Mouse (Mus musculus) gastrocnemius, adult 2 months (tissue): ENCODE measurements around the gene Cntnap2. TPM values are rescaled to one million over a fixed set of nuclear protein-coding genes. Genes with fewer than 3 reads are reported as not detected.

Experiments
- DNase-seq: peaks from one replicate; pipeline ENCODE4 v3.0.0; 2022
- H3K27ac ChIP-seq: fragments of 200-600 bp; 2 replicates; pipeline ENCODE4 v1.8.1; 2022; ENCODE audit warnings: mild to moderate bottlenecking
- H3K4me3 ChIP-seq: fragments of 200-600 bp; 2 replicates; pipeline ENCODE4 v1.8.1; 2022; ENCODE audit warnings: mild to moderate bottlenecking, moderate library complexity
- CTCF ChIP-seq: fragments of 200-600 bp; IDR thresholded peaks from 2 replicates; pipeline ENCODE4 v1.8.1; 2022; ENCODE audit warnings: antibody characterized with exemption, mild to moderate bottlenecking, moderate library complexity
- intact Hi-C: fragments of 180-260 bp; cut with DNase I; formaldehyde crosslinking; loops from one replicate; pipeline ENCODE4 v1.15.1; 2025
- total RNA-seq, 2 experiments: library from RNA; stranded (reverse); gene quantifications; 2 replicates each; pipeline ENCODE4 v1.2.3; 2021

Cntnap2 gene
- total RNA-seq, 2 experiments from 2014 or later, result 4.8 to 5.7 TPM

DNA sequence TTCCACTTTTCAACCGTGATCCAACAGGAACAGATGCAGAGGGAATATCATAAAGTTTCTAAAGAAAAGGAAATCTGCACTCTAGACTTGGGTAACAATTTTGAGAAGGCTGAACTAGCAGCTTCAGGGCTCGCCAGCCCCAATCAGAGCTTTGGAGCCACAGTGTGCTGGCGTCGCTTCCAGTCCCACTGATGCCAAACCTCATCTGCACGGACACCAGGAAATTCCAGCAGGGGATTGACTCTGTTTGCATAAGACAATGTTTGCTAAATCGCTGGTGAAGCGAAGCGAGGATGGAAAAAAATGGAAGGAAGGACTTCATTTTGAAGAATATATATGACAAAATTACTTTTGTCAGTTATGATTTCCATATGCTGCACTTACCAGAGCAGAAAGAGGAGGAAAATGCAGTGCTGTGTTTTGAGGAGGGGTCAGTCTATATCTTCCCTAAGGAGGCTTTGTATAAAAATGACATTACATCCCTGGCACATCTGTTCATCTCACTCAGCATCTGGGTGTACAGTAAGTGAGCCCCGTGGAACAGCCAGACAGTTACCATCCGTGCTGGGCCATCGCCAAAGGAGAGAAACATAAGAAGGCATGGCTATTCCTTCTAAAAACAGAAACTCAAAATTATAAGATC is 2245.8 kb downstream of the Cntnap2 start:
- intact Hi-C loops, result no loop called here

DNA sequence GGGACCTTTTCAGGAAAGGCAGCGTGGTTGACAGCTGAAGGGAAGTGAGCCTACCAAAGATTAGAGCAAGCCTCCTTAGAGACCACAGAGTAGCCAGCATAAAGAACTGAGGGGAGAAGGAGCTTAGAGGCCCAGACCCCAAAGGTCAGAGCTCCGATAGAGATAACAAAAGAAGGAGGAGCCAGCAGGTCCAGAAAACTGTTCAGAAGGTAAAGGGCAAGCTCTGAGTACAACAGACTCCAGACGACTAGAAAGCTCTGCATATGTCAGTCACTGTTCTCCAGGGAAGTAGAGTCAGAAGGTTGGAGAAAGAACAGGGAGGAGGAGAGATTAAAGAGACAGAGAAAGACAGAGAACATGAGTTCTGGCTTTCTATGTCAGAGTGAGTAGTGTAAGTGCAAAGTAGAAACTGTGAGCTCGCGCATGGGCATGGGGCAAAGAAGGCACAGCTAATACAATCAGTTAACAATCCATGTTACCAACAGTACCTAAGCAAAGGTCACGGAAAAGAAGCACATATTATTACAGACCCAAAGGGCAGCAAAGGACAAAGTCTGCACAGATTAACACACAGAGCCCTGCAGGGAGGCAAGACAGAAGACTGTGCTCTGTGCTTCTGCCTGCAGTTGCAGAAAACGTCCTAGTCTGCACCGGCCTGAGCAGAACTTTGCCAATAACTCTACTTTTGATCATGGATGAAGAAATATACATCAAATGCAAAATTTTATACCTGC is 2247.1 kb downstream of the Cntnap2 start:
- DNase-seq, result no peak
- Histone ChIP-seq H3K27ac (no peak overlapping the region), H3K4me3 (no peak overlapping the region)
- no peak for TF ChIP-seq CTCF
- intact Hi-C loops, result no loop called here

More for the DNA sequence above, 2245.8 kb downstream of the Cntnap2 start:
- DNase-seq, result peak; percentile 38
- no peak overlapping the region for H3K4me3 ChIP-seq
- TF ChIP-seq CTCF, result no peak
- no peak overlapping the region for H3K27ac ChIP-seq

DNA sequence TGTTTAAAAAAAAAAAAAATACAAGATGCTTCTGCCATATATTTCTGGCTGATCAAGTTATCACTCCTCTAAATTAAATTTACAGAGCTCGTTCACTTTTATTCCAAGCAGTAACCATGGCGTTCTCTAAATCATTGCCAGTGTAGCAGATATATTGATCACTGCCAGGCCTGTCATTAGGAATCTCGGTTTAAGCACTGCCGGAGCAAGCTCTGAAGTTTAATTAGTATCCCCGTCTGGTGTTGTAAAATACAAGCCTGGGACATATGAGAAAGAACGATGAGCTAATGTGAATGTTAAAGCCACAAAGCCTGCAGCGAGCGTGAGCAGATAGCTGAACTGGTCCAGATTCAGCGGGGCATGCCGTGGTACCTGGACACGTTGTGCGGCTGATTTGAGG is 2247.8 kb downstream of the Cntnap2 start:
- no peak for DNase-seq
- intact Hi-C loops, result no loop called here
- TF ChIP-seq CTCF, result no peak
- no peak overlapping the region for H3K4me3 ChIP-seq
- H3K27ac ChIP-seq, result no peak overlapping the region

DNA sequence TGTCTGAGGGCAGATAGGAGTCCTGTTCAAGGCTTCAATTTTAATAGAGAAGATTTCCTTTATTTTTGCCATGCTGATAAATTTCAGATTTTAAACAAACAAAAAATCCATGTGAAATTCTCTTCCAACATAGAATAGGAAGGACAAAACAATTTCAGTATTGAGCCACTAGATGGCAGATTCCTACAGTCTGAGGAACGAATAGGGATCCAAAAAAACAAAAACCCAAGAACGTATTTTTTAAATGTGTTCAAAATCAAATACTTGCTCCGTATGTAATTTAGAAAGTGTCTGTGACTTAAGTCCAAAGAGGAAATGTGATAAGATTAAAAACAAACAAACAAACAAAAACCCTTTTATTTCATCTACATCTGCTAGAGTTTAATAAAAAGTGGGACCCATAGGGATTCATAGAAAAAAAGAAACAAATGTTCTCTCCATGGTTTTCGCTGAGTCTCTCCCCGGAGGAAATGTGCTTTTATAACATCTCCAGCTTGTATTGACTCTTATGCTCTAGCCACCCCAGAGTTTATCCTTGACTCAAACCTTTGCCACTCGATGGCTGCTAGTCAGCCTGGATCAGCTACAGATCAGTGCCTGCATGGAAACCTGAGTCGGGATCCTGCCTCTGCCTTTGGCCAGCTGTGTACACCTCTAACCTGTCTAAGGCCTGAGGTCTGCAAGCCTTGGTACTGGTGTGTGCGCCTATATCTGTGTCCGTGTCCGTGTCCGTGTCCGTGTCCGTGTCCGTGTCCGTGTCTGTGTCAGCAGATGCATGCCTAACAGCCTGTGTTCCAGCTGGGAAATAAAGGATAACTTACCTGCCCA is 2255.6 kb downstream of the Cntnap2 start:
- intact Hi-C loops, result loop anchor here (10.0 kb wide), 1 partner anchor 320 kb away; no protein-coding TSS in a partner anchor
- no peak overlapping the region for H3K27ac ChIP-seq

DNA sequence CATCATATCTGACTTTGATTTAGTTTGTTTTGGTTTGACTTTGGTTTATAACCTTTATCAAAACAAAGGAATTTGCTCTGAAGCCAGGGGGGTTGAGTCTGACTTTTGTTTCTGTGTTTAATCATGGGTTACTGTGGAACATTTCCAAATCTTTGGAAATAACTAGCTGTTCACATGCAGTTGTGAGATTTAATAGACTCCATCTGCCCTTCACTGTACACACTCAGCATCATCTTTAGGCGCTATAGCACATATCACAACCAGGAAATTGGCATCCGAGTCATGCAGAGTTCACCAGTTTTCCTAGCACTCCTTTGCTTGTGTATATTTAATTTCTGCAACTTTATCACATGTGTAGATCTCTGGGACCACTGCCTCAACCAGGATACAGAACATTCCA is 2256.3 kb downstream of the Cntnap2 start:
- Histone ChIP-seq H3K4me3 (no peak overlapping the region), H3K27ac (no peak overlapping the region)
- intact Hi-C loops, result loop anchor here (10.0 kb wide), 1 partner anchor 319 kb away; no protein-coding TSS in a partner anchor
- TF ChIP-seq CTCF, result no peak
- no peak for DNase-seq

More for the DNA sequence above, 2255.6 kb downstream of the Cntnap2 start:
- DNase-seq, result peak; percentile 26
- H3K4me3 ChIP-seq, result peak overlapping the region; percentile 44
- TF ChIP-seq CTCF, result peak; percentile 86

DNA sequence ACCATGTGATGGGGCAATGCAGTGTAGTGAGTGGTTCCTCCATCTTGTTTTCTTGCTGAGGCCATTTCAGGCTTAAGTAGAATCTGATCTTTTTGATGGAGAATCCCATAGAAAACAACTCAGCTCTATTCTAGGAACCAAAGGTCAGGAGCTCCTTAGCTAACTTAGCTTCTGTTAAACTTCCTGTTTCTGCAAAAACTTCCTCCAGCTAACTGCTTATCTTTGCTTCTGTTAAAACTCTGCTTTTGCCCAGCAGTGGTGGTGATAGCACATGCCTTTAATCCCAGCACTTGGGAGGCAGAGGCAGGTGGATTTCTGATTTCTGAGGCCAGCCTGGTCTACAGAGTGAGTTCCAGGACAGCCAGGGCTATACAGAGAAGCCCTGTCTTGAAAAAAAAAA is 2258.1 kb downstream of the Cntnap2 start:
- no peak overlapping the region for H3K27ac ChIP-seq
- no peak overlapping the region for H3K4me3 ChIP-seq
- intact Hi-C loops, result loop anchor here (10.0 kb wide), 1 partner anchor 318 kb away; no protein-coding TSS in a partner anchor
- TF ChIP-seq CTCF, result no peak
- no peak for DNase-seq

DNA sequence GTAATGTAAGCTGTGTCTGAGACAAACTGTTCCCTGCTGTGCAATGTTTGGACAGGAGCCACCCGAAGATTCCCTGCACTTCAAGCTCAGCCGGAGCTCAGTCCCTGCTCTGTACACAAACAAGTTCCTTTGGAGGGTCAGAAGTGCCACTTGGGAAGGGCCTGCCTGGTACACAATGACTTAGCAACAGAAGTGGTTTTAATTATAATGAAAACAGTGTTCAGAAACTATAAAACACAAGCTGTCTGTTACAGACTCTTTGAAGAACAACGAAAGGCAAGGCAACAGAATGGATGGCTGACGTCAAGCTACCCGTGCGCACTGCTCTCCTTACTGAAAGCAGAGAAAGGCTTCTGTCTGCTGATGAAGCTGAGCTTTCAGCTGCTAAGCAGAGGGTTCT is 2259.5 kb downstream of the Cntnap2 start:
- Histone ChIP-seq H3K4me3 (peak overlapping the region; percentile 46), H3K27ac (peak overlapping the region; percentile 55)
- DNase-seq, result peak; percentile 49
- TF ChIP-seq CTCF, result no peak
- intact Hi-C loops, result loop anchor here (10.0 kb wide), 1 partner anchor 316 kb away; no protein-coding TSS in a partner anchor

DNA sequence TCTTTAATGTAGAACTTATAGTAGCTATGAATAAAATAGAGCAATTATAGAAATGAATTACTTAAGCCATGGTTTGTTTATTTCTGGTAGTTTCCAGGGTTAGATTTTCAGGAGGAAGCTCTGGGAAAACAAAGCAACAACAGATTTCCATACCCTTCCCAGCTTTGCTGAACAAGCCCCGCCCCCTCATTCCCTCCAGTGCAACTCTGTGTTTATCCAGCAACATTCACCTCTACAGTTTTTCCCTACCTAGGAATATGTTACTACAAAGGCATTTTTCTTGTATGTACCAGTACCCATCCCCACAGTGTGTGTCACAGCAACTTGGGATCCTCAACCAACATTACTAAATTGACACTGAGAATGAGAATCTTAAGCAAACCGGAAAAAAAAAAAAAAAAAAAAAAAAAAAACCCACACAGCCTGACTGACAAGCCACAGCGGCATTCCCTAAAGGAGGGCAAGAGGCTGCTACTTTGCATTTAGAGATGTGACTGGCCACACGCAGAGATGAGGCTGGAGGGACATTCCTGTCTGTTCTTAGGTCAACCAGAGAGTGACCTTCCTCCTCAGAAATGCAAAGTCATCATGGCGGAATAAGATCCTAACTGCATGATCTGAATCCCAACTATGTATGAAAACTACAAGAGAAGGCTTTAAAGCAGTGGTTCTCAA is 2260.3 kb downstream of the Cntnap2 start:
- intact Hi-C loops, result loop anchor here (10.0 kb wide), 1 partner anchor 315 kb away; no protein-coding TSS in a partner anchor
- Histone ChIP-seq H3K4me3 (no peak overlapping the region), H3K27ac (no peak overlapping the region)
- TF ChIP-seq CTCF, result no peak
- no peak for DNase-seq

DNA sequence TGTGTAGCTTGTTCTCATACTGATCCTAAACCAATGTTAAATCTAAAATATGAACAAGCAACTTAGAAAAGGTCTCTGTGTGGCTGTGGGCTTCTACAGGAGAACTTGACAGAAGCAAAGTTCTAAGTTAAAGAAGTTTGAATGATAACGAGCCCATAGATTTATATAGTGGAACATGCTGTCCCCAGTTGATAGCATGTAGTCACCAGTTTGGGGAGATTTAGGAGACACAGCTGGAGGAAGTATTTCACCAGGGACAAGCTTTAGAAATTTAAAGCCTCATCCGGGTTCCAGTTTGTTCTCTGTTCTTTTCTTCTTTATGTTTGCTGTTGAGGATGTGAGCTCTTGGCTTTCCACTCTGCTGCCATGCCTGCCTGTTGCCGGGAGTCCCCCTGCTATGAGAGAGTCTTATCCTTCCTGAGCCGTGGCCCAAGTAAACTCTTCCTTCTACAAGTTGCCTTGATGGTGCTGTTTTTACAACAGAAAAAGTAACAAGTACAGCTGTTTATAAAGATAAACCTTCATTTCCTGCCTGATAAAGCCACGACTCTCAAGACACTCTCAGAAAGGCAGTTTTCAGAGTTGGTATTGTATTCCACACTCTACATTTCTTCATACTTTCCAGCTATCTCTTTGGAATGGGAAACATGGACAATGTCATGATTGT is 2264.1 kb downstream of the Cntnap2 start:
- intact Hi-C loops, result no loop called here
- TF ChIP-seq CTCF, result no peak
- Histone ChIP-seq H3K4me3 (no peak overlapping the region), H3K27ac (no peak overlapping the region)
- no peak for DNase-seq

DNA sequence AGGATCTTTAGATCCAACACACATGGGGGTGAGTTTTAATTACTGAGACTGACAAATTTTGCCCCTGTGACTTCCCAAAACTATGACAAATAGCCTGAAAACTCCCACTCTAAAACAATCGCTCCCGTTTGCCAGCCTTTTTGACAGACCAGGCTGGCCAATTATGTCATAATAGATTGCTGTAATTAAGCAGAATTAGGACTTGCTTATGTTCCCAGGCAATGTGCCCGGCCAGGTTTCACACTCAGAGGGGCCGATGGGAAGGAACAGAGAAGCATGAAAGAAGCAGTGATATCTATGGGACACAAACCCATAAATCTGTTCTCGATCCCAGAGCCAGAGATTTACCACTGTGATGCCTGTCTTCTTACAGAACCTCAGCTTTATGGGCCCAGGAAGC is 2264.7 kb downstream of the Cntnap2 start:
- H3K4me3 ChIP-seq, result no peak overlapping the region
- no peak for DNase-seq
- no peak for TF ChIP-seq CTCF
- intact Hi-C loops, result no loop called here
- no peak overlapping the region for H3K27ac ChIP-seq

DNA sequence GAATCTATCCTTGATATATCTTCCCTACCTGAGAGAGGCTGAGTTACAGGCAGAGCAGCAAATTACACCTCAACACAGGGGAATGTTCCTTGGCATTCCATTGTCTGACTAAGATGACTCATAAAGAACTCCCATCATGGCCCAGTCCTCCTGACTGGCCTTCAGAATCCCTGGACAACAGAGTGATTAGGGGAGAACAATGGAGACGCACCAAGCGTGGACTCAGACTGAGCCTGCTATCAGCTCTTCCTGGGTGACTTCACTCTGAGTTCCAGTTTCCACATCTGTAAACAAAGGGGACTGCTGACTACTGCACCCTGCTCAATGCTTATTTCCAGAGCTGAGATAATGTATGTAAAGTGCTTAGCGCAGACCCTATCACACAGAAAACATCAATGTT is 2269.1 kb downstream of the Cntnap2 start:
- intact Hi-C loops, result no loop called here
- no peak for TF ChIP-seq CTCF

DNA sequence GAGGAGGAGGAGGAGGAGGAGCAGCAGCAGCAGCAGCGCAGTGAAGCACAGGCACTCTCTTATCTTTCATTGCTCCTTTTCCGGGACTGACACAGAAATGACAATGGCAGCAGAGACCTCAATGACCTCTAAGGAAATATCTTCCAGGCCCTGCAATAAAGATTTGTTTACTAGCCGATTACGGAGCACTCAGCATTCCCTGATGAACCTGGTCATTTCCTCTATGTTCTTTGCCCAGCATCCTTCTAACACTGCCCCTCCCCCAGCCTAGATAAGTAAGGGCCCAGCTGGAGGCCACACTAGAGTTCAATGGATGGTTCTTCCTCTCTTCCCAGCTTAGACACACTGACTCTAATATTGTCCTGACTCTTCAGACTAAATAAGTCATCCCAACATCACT is 2270.1 kb downstream of the Cntnap2 start:
- H3K27ac ChIP-seq, result no peak overlapping the region
- H3K4me3 ChIP-seq, result no peak overlapping the region
- no peak for DNase-seq
- no peak for TF ChIP-seq CTCF
- intact Hi-C loops, result no loop called here

More for the DNA sequence above, 2269.1 kb downstream of the Cntnap2 start:
- no peak overlapping the region for H3K4me3 ChIP-seq
- H3K27ac ChIP-seq, result no peak overlapping the region
- DNase-seq, result no peak
